Mouse (Mus musculus) right cerebral cortex, postnatal 4 days (tissue): ENCODE results near the gene Hist3h2a.
A peak's percentile ranks its signal among the peaks of the same experiment; 100 is the strongest.

Experiments used
- DNase-seq: peaks from one replicate; pipeline ENCODE4 v3.0.0-alpha.2; 2022

Gene Hist3h2a

DNA sequence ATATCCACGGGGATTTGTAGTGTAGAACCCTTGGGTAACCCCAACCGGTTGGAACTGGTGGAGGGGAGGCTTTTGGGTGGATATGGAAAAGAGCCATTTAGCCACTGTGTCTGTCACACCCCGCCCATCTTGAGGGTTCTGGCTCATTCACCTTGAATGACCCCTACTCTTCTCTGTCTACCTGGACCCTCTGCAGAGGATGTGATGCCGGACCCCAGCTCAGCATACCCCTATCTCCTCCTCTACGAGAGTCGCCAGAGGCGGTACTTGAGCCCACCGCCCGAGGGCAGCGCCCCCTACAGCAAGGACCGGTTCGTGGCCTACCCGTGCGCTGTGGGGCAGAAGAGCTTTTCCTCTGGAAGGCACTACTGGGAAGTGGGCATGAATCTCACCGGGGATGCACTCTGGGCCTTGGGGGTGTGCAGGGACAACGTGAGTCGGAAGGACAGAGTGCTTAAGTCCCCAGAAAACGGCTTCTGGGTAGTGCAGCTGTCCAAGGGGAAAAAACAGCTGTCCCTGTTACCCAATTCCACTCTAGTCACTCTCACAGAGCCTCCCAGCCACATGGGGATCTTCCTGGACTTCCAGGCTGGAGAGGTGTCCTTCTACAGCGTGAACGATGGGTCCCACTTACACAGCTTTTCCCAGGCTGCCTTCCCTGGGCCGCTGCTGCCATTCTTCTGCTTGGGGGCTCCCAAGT, 16.5 kb downstream of the Hist3h2a start:
- no peak for DNase-seq

DNA sequence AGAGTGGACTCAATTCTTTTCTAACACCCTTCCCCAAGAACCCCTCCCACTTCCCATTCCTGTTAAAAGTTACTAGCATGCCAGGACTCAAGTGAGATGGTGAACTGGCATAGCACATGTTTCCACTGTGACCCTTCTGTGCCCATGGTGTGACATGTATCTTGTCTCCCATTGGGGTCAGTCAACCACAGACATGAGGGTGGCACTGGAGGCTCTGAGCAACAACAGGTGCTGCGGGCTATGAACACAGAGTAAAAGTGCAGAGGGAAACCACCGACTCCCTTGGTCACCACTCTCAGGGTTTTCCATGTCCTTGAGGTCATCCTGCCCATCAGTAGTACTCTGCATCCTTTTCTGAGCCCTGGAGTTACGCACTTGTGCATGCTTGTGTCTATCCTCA, 17.3 kb downstream of the Hist3h2a start:
- no peak for DNase-seq

DNA sequence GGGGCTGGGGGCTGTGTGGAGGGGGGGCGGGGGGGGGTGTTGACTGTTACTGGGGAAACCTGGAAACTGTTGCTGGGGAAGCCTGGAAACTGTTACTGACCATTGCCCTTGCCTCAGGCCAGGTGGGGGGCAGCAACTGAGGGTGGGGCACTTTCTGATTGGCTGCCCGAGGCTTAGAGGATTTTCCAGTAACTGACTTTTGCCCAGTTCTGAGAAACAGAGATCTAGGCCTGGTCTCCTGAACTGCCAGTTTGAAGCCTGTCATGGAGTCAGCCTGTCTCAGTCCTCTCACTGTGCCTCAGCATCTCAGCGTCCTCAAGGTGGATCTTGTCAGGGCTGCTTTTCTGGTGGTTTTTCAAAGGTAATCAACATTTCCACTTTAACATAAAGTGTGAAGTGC, 19.9 kb downstream of the Hist3h2a start:
- no peak for DNase-seq

DNA sequence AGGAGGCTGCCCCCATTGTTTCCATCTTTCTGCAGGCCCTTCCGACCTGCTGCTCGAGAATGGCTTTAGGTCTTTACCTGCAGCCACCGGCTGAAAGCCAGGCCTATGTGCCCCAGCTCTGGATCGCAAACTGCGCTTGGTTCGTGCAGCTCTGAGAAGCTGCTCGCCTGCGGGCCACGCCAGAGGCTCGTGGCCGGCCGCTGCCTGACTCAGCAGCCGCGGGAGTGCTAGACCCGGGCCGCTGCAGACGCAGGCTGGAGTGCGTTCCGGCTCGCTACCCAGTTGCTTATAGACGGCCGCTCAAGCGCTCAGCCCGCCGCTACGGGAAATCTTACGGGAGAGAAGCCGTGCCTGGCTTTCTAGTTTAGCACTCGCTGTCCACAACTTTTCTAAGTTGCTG, 22.7 kb downstream of the Hist3h2a start:
- no peak for DNase-seq

DNA sequence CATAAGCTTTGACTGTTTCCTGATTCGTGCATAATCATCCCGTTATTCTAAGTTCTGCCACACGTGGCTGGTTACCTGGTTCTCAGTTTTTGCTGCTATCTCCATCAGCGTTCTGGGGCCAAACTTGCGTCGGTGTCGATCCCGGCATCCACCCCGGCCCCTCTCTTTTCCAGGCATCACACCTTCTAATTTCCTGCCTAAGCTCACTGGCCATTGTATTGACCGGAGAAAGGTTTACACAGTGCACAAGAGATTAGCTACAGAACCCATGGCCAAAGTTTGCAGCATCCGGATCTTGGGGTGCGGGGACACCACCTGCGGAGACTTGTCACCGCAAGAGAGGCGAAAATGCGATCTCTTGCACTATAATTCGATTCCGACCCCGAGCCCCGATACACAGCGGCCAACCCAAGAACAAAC, 23.1 kb downstream of the Hist3h2a start:
- DNase-seq: no peak

DNA sequence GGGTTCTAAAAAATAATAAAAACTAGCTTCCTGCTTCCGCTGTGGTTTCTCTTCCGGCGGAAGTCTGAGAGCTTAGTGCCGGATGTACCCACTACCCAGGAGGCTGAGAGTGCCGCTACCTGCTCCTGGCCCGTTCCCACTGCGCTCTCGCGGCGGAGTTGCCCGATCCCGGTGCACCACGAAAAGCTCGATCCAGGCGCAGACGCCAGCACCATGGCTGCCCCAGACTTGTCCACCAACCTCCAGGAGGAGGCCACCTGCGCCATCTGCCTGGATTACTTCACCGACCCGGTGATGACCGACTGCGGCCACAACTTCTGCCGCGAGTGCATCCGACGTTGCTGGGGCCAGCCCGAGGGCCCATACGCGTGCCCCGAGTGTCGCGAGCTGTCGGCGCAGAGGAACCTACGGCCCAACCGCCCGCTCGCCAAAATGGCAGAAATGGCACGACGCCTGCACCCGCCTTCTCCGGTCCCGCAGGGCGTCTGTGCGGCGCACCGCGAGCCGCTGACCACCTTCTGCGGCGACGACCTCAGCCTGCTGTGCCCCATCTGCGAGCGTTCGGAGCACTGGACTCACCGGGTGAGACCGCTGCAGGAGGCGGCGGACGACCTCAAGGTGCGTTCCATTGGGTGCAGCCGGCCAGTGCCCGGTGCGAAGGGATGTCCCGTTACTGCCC, 23.7 kb downstream of the Hist3h2a start, which contains the start of gene Trim11:
TSS of gene Trim11 (plus strand) at position 67 of the 679 bp plus-strand sequence.
- DNase-seq: peak; percentile 58

DNA sequence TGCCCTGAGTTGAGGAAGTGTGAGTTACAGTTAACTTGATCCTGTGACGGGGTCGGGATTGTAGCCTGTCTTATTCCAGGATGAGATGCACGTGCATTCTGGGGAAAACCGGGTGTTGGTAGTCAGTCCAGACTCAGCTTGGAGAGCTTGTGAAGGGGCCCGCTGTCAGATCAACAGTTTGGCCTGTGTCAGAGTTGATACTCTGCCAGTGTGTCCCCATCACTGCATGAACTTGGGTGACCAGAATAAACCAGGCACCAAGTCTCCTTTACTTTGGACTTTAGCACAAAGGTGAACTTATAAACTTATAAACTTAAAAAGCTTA, 24.2 kb downstream of the Hist3h2a start:
- no peak for DNase-seq

DNA sequence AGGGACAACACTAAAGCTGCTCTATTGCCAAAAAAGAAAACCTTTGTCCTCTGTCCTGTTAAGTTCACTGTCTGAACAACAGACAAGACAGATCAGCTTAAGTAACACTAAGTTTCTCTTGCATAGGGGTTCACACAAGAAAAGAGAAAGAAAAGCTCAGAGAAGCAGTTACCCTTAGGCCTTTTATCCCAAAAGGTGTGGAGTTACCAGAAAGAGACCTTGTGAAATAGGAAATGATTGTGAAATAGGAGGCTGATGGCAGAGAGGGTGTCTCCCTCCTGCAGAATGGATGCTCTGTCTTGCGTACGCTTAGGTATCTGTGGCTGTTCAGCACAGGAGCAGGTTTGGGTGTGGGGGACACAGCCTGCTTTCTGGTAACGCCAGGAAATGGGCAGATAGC, 24.7 kb downstream of the Hist3h2a start:
- no peak for DNase-seq

DNA sequence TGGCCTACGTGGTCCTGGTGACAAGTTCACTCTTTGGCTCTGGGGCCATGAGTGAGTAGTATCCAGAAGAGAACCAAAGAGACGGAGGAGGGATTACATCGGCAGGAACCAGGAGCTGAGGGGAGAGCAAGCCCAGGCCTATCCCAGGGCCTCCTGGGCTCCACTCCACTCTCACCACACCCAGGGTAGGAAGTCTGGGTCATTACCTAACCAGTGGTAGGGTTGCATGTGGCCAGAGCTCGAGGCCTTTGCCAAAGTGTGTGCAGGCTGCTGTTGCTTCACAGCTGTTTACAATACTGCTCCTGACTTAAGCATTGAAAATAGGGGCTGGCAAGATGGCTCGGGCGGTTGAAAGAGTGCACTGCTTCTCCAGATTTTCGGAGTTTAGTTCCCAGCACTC, 25.2 kb downstream of the Hist3h2a start:
- no peak for DNase-seq

DNA sequence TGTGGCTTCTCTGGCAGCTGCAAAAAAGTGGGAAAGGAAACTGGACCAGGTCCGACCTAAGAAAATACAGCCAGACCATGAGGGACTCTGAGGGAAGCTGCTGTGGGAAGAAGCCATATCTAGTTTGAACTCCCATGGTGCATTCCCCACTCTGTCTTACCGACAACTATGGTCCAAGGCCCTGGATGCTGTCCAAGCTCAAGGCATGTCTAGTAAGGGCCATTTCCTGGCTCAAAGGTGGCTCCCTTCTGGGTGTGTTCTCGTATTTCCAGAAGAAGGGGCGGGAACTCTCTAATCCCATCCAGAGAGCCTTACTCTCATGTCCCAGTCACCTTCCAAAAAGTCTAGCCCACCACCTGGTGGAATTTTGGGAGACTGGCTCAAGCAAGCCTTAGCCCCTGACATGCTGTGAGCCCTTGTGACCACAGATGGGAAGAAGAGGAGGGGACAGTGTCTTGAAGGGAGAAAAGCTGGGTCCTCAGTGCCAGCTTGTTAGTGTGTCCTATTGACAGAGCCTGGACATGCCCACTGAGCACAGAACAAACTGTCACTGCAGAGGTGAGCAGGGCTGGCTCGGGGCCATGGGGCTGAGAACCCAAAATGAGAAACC, 26.0 kb downstream of the Hist3h2a start:
- no peak for DNase-seq

DNA sequence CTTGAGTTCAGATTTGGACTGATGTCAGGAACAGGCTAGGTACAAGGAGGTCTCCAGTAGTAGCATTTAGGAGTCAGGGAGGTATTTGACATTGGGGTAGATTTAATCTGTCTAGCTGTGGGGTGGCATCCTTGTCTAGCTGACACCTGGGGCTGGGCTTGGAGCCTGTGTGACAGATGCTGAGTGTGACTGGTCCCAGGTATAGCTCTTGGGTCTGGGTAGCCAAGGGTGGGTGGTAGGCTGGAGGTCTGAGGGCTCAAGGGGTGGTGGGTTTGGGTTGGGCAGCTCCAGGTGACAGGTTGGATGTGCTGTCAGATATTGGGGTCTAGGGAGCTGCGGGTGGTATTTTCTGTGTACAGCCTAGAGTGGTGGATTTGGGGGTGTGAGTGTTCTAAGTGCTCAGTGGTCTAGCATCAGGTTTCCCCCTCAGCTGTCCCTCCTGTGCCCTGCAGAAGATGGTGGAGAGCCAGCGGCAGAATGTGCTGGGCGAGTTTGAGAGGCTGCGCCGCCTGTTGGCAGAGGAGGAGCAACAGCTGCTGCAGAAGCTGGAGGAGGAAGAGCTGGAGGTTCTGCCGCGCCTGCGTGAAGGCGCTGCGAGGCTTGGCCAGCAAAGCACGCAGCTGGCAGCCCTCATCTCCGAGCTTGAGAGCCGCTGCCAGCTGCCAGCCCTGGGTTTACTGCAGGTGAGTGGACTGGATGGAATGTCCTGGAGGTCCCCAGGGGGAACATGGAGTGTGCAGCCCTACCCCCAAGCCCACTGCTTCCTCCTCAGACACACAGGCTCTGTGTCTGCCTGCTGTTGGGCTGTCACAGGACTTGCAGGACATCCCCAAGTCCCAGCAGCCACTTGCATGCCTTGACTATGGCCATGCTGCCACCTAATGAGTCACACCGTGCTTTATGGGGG, 27.3 kb downstream of the Hist3h2a start:
- peak; percentile 61 for DNase-seq

DNA sequence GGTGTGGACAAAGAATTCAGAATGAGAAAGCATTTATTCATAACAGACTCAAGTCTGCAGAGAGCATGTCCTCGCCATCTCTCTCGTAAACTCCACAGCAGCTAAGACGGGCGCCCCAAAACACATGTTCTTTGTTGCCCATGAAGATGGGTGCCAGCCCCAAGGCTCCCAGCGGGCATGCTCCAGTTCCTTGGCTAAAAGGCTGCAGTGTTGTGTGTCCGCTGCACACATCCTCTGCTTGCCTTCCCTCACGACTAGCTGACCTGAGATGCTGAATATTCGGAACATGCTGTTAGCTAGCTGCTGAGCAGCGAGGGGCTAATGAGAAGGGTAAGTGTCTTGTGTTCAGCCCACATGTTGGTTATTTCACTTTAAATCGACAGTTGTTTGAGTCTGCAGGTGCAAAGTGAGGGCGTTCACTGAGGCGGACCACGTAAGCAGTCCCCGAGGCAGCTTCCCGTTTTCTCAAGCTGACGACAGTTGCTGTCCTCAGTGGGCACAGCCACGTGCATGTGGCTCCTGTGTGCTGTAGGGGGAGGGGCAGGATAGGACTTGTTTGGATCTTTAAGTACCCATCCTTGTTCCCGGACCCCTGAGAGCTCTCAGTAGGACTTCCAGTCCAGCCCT, 28.1 kb downstream of the Hist3h2a start:
- DNase-seq: no peak

DNA sequence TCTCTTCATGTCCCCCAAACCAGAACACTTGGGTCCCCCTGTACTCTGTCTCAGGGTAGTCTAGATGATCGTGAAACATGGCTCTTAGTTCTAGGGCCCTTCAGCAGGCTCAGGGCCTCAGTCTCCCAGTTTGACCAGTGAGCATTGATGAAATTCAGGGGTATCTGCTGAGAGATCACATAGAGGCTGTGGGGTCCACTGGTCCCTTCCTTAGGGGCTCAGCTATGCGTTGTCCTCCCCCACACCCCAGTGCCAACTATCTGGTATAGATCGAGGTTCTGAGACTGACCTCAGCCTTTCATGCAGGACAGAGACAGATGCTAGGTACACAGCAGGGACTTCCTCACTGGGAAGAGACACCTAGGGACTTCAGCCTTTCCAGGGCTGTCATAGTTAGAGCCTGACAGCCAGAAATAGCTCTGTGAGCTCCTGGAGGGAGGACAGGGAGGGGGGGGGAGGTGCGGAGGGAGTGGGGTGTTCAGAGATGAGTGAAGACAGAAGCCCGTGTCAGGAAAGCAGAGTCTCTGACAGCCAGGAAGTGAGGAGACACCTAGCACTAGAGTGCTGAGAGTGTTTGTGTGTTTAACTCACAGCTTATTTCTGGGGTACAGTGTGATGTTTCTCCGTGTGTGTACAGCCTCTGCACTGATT, 29.3 kb downstream of the Hist3h2a start:
- DNase-seq: no peak

DNA sequence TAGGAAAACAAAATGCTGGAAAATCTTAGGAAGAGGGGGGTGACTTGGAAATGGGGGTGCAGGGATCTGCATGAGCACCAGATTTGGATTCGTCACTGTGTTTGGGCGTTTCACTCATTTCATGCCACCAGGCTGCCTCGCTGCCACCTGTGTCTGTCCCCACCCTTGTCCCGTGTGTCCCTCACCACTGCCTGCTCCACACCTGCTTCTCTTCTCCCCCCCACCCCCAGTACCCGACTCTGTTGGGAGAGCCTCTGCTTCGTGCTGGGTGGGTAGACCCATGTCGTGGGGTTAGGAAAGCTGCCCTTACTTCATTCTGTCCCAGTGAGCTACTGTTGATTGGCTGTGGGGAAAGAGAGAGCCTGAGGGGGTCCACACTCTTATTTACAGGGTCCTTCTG, 30.2 kb downstream of the Hist3h2a start:
- DNase-seq: no peak

DNA sequence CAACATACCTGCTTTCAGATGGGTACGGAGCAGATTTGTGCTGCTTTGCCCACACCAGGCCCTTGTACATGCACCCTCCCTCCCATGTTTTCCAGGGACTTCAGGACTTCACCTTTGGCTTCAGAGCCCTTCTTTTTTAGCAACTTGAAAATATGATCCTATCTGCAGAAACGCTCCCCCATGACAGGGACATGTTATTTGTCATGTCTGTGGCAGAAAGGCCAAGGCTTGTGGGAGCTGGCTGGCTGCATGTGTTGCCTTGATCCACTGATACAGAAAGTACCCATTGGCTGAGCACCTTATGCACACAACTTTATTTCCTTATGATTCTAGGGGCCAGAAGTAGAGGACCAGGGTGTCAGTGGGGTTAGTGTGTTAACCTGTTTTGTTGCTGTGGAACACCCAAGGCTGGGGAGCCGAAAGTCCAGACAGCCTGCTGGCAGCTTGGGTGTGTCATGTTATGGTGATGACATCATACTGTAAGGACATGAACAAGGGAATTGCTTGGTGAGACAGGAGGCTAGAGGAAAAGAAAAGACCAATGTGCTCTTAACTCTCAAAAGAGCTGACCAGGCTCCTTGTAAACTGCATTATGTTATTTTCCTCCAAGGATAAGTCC, 30.9 kb downstream of the Hist3h2a start:
- no peak for DNase-seq

DNA sequence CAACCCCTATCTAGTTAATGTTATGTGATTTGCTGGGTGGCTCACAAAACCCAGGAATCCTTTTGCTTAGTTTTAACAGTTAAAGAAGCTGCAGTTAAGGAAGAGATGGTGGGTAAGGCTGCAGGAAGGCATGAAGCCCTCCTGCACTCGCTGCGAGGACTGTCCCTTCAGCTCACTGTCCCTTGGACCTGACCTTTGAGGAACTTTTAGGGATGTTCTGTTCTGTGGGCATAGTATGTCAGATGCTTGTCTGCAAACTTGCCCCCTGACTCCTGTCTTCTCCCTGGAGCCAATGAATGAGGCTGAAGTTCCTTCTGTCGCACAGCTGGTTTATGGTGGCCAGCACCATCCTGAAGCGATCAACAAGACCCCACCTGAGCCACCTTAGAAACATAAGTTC, 34.7 kb downstream of the Hist3h2a start:
- no peak for DNase-seq

DNA sequence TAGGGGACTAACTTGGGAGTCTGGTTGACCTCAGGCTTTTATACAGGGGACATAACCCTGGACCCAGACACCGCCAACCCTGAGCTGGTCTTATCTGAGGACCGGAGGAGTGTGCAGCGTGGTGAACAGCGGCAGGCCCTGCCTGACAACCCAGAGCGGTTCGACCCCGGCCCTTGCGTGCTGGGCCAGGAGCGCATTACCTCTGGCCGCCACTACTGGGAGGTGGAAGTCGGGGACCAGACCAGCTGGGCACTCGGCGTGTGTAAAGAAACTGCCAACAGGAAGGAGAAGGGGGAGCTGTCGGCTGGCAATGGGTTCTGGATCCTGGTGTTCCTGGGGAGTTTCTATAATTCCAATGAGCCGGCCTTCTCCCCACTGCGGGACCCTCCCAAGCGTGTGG, 35.7 kb downstream of the Hist3h2a start:
- DNase-seq: no peak

DNA sequence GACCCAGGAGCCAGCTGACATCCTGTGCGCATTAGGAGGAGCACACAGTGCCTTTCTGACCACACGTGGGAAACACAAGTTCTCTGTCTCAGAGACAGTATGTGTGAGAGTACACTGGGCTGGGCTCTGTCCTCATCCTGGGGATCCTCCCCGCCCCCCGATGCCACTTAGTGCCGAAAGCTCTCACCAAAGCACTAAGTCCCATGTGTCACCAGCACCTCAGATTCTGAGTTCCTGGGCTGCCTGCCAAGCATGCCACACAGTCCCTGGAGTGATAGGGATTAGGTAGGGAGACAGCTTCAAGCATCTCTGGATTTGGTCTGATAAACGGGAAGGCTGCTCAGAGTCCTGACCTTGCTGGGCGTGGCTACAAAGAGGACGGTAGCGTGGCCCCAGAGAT, 36.3 kb downstream of the Hist3h2a start:
- peak; percentile 23 for DNase-seq

DNA sequence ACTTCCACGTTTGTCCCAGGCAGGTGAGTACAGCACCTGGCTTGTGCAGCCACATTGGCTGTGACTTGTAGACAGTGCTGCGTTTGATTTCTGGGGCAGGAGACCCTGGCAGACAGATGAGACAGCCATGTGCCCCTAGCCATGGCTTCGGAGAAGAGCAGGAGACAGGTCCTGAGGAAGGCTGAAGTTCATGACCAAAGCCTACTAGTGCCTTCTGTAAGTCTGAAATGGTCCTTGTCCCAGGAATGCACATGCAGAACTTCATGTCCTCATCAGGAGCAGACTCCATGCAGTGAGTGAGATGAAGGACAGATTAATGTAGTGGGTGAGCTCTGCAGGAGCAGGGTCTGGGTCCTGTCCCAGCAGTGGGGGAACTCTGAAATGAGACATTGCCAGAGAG, 37.4 kb downstream of the Hist3h2a start:
- DNase-seq: no peak

DNA sequence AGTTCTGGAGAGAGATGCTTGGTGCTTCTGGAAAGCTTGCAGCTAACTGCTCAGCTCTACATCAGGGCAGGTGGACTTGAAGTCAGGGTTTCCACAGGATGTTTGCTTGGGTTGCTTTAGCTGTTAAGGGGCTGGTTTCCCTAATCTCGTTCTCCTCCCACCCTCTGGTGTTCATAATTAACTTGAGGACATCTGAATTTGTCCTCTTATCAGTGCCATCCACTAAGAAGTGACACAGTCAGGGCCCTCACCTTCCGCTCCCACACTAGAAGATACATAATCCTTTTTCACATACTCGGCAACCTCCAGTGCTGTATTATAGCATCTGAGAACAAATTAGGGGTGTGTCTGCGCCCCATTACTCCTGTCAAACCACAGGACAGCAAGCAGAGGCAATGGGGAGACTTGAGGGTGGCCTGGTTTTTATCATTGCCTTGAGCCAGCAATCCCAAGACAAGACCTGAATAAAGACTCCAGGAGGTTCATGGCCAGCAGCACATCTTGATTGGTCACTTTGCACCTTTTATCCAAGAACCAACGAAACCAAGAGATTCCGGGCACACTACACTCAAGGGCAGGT, 38.7 kb downstream of the Hist3h2a start:
- no peak for DNase-seq

DNA sequence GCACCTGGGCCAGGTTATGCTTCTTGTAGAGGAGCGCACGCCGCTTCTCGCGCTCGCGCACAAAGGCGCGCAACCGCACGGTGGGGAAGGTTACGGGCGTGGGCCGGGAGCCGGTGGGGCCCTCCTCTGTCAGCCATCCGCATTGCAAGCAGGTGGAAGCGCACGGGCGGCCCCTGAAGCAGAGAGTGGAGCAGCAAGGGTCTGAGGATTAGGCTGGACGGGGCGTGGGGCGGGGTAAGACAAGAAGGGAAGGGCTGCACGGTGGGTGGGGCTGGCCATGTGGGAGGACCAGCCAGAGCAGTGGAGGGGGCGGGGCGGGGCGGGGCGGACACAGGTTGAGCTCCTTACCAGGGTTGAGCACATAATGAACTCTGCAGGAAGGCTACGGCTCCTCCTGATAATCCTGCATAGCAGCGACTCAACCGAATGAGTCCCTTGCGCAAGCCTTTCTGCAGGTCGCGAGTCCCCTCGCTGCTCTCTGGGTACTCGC, 39.9 kb downstream of the Hist3h2a start:
- peak; percentile 61 for DNase-seq
